Mouse (Mus musculus): ENCODE data around the gene F2rl2.

DNA sequence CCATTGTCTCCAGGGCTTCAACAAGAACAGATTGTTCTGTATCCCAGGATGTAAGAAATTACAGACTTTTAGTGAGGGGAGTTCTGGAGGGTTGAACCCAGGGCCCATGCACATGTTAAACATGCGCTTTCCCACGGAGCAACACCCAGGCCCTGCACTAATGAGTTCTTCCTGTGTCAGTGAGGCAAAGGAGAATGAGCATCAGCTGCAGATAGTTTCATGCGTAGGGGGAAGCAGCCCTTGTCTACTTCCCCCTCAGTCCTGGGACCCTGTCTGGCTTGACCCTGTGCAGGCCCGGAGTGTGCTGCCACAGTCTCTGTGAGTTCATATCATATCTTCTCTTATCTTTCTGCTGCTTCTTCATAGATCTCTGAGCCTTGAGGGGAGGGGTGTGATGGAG, 49.4 kb upstream of the F2rl2 start:
- no peak for TF ChIP-seq CTCF (IDR thresholded peaks at IDR 0.05; ENCODE audit: control insufficient read depth, insufficient read depth, insufficient replicate concordance, low read depth, low read length)
- no peak for TF ChIP-seq POLR2A (IDR thresholded peaks at IDR 0.05; ENCODE audit: control insufficient read depth, low read depth, low read length)

All from testis, adult 2 months (tissue).